In the genomic region with DNA sequence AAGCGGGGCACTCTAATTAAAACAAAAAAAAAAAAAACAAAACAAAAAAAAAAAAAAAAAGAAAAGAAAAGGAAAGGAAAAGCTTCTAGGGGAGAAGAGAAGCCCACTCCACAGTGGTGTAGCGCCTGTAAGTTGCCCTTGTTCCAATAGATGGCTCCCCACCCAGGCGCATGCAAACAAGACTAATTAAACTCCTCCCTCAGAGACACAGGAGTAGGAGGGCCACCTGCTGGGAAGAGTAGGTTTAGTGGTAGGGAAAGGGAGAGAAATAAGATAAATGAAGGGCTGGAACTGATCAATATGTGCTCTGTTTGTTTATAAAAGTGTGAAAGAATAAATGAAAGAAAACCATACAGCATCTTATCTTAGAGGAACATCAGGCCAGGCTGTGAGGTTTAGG, we compare ENCODE assay signal across 11 mouse cellular contexts.
DNase-seq lines count a peak whose midpoint lies in the region; ATAC-seq and TF ChIP-seq lines count a peak whose summit lies in the region.
"Had no signal": no experiment of that assay in that cellular context is flagged by ENCODE, and none has a peak within 500 bp of the region (broad histone marks: within the 10 kb centered on the region; RNA-seq: fewer than 3 reads in every experiment).

No protein-coding gene starts in this region.

- TF ChIP-seq EP300 in ES-Bruce4 (IDR thresholded peaks at IDR 0.05; ENCODE audit: insufficient read depth, low read depth, low read length) = no peak

- H3K4me3 ChIP-seq in layer of hippocampus, adult 2 months = no peak overlapping the region
- H3K4me3 ChIP-seq in ES-Bruce4 (ENCODE audit: low read depth, low read length) = no peak overlapping the region
- no peak overlapping the region for H3K4me3 ChIP-seq in cortical plate, adult 2 months (ENCODE audit: insufficient read depth, low read length)
- H3K4me3 ChIP-seq: limb, embryonic 13.5 days had no signal

- H3K9ac ChIP-seq in ES-Bruce4 (ENCODE audit: low read depth, poor library complexity, severe bottlenecking) = no peak overlapping the region
- H3K9ac ChIP-seq: limb, embryonic 13.5 days had no signal

- H3K4me1 ChIP-seq in ES-Bruce4 (ENCODE audit: control insufficient read depth, insufficient read depth, low read length) = no peaks in the 10 kb centered on the region
- no peaks in the 10 kb centered on the region for H3K4me1 ChIP-seq in cortical plate, adult 2 months (ENCODE audit: control insufficient read depth, insufficient read depth, low read length)
- H3K4me1 ChIP-seq: limb, embryonic 13.5 days had no signal

- no peak for ATAC-seq in erythroblast, adult 5-6 weeks (replicated peaks; ENCODE audit: low FRiP score, poor library complexity, severe bottlenecking)
- ATAC-seq: hindbrain, embryonic 16.5 days had no signal

- no peak for TF ChIP-seq POLR2A in ES-Bruce4 (IDR thresholded peaks at IDR 0.05; ENCODE audit: insufficient read depth, low read length)
- TF ChIP-seq POLR2A in cortical plate, adult 2 months (IDR thresholded peaks at IDR 0.05; ENCODE audit: extremely low read depth, insufficient read depth, low read length) = no peak

- H3K9me3 ChIP-seq in ES-Bruce4 (replicated peaks; ENCODE audit: control insufficient read depth, insufficient read depth, low read length, poor library complexity, severe bottlenecking) = no peaks in the 10 kb centered on the region
- H3K9me3 ChIP-seq: limb, embryonic 13.5 days had no signal

- no peak overlapping the region for H3K27ac ChIP-seq in layer of hippocampus, adult 2 months
- no peak overlapping the region for H3K27ac ChIP-seq in ES-Bruce4 (ENCODE audit: insufficient read depth, low read length)
- no peak overlapping the region for H3K27ac ChIP-seq in cortical plate, adult 2 months (ENCODE audit: insufficient read depth, low read length)
- H3K27ac ChIP-seq: limb, embryonic 13.5 days had no signal

- H3K27me3 ChIP-seq in ES-Bruce4 (ENCODE audit: control insufficient read depth, insufficient read depth, low read length, poor library complexity, severe bottlenecking) = no peaks in the 10 kb centered on the region
- H3K27me3 ChIP-seq: limb, embryonic 13.5 days had no signal

- no peaks in the 10 kb centered on the region for H3K36me3 ChIP-seq in ES-Bruce4 (ENCODE audit: control insufficient read depth, insufficient read depth, low read length, poor library complexity, severe bottlenecking)
- H3K36me3 ChIP-seq: limb, embryonic 13.5 days had no signal

- peak in 1 of 2 experiments; percentile 21 for DNase-seq in layer of hippocampus, adult 2 months (ENCODE audit: low spot score in 2 of 2)
- DNase-seq in layer of hippocampus, adult 11-12 months (ENCODE audit: low spot score) = no peak
- DNase-seq in lung, postnatal 14 days = peak; percentile 5
- no peak for DNase-seq in gastrocnemius, postnatal 4 days (ENCODE audit: low spot score in 2 of 2)
- DNase-seq in heart, adult 11 months = no peak
- DNase-seq: gastrocnemius, postnatal 14 days had no signal

- TF ChIP-seq CTCF in layer of hippocampus, adult 2 months (conservative IDR thresholded peaks at IDR 0.05) = peak; percentile 62
- peak; percentile 24 for TF ChIP-seq CTCF in ES-Bruce4 (IDR thresholded peaks at IDR 0.05; ENCODE audit: low read depth, low read length)
- 0 out of 2 replicates have a peak, but pooled peaks have one; percentile 8 for TF ChIP-seq CTCF in cortical plate, adult 2 months (IDR thresholded peaks at IDR 0.05; ENCODE audit: extremely low read depth, insufficient read depth, low read length)

Comparison
In these comparisons a context has a peak if more than half of its experiments do, and no peak if none do; other contexts are left out.
1. CTCF ChIP-seq: peak in every context shown above with its lines; median percentile 62 in layer of hippocampus, adult 2 months; 24 in ES-Bruce4; 8 in cortical plate, adult 2 months.